Mouse (Mus musculus) spleen, adult 2 months (tissue): ENCODE results near the gene Slc35f1. TPM values are rescaled to one million over a fixed set of nuclear protein-coding genes. Genes with fewer than 3 reads are reported as not detected.

Source experiments
- DNase-seq, 2 experiments: peaks; one replicate each; pipeline versions ENCODE4 v3.0.0 to v3.0.0-alpha.2; 2012 to 2021; ENCODE audit warnings: low spot score in 2 of 2, low read depth in 1 of 2
- H3K27ac ChIP-seq: fragments of 200-500 bp; 2 replicates; pipeline ENCODE4 v1.5.1; 2012; ENCODE audit warnings: low read length, inconsistent platforms; ENCODE audit not compliant: insufficient read depth
- H3K27me3 ChIP-seq: fragments of 200-500 bp; 2 replicates; pipeline ENCODE4 v1.6.1; 2012; ENCODE audit warnings: mild to moderate bottlenecking, moderate library complexity, low read length, inconsistent platforms; ENCODE audit not compliant: control insufficient read depth, insufficient read depth
- H3K36me3 ChIP-seq: fragments of 200-500 bp; 2 replicates; pipeline ENCODE4 v1.6.1; 2012; ENCODE audit warnings: mild to moderate bottlenecking, low read length, inconsistent platforms; ENCODE audit not compliant: control insufficient read depth, insufficient read depth
- H3K4me1 ChIP-seq: fragments of 200-500 bp; 2 replicates; pipeline ENCODE4 v1.6.1; 2011; ENCODE audit warnings: inconsistent platforms; ENCODE audit not compliant: control insufficient read depth, insufficient read depth, insufficient read length
- H3K4me3 ChIP-seq: fragments of 200-500 bp; 2 replicates; pipeline ENCODE4 v1.5.1; 2011; ENCODE audit warnings: mild to moderate bottlenecking, inconsistent platforms; ENCODE audit not compliant: insufficient read depth, insufficient read length; ENCODE audit errors: extremely low read depth
- CTCF ChIP-seq: fragments of 200-500 bp; IDR thresholded peaks from 2 replicates; pipeline ENCODE4 v1.5.1; 2011; ENCODE audit warnings: mild to moderate bottlenecking, inconsistent platforms; ENCODE audit not compliant: insufficient read depth, insufficient read length, insufficient replicate concordance; ENCODE audit errors: extremely low read depth
- POLR2A ChIP-seq: fragments of 200-500 bp; IDR thresholded peaks from 2 replicates; pipeline ENCODE4 v1.6.1; 2011; ENCODE audit warnings: low read depth, low read length, inconsistent platforms
- WGBS: fragments of 180-500 bp; shearing (Covaris S2); methylation state at CpG from one replicate; pipeline ENCODE4 v1.1.7; 2018; 5-methylcytosine and 5-hydroxymethylcytosine counted together
- polyA plus RNA-seq: library from polyadenylated mRNA; depleted of rRNA; stranded (reverse); fragments of >200 nt; gene quantifications from 2 replicates; pipeline ENCODE4 v1.2.3, GENCODE M21; 2012

The Slc35f1 gene
- polyA plus RNA-seq, 1 experiment: 0.11 TPM

DNA sequence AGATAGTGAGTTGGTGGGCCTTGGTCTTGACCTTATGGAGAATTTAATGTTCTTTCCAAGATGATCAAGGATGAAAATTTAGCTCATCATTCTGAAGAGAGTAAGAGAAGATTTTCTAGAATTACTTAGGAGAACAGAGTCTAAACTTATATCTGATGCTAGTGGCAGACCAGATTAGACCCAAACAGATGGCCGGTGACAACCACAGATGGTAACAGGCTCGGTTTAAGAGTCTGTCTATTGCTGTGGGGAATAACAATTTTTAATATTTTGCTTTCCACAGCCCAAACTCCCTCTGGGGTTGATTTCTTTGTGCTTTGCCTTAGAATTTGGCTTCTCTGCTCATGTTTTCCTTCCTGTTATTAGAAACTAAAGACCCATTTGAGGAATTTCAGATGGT, 96.7 kb downstream of the Slc35f1 start:
- Histone ChIP-seq H3K27me3 (no peaks in the 10 kb centered on the region), H3K36me3 (no peaks in the 10 kb centered on the region), H3K4me1 (no peaks in the 10 kb centered on the region), H3K4me3 (no peak overlapping the region), H3K27ac (no peak overlapping the region)
- DNase-seq: no peak
- TF ChIP-seq CTCF (no peak), POLR2A (no peak)
- WGBS: 68% methylated on average over 2 of the region's 2 CpGs

DNA sequence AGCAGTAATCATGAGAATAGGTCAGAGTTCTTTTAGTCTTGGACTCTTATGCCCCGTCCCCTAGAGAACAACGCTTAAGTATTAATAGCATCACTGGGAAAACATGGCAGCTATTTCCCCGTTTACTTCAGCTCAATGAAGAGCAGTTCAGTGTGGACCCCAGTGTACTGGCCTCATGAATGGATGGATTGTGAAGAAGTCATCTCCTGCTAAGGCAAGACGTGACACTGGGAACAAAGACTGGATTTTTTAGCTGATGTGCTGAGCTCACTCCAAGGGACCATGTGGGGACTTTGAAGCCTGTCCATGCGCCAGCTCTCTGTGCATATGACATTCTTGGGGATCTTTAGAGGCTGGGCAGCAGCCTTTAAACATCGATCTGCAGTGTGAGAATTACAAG, 101.2 kb downstream of the Slc35f1 start:
- no peaks in the 10 kb centered on the region for H3K4me1 ChIP-seq
- TF ChIP-seq POLR2A: no peak
- TF ChIP-seq CTCF: no peak
- 69% methylated on average over 6 of the region's 6 CpGs for WGBS

DNA sequence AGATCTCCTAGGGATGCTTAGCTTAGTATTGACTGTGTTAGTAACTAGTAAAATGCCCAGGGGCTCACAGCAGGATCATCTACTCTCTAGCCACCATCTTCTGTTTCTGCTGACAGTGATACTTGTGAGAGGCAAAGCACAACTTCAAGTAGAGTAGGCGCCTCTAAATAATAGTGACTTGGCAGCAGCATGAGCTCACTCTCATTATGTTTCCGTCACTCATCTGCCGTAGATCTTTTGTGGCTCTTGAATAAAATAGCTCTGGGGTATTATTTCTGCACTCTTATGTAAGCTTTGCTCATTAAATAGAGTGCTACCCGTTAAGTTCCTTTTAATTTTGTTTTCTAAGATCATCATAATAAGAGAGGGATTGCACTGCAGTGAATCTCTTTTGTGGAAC, 107.1 kb downstream of the Slc35f1 start:
- no peaks in the 10 kb centered on the region for H3K27me3 ChIP-seq
- no peak overlapping the region for H3K4me3 ChIP-seq
- no peak overlapping the region for H3K27ac ChIP-seq
- H3K36me3 ChIP-seq: no peaks in the 10 kb centered on the region
- no peaks in the 10 kb centered on the region for H3K4me1 ChIP-seq
- no peak for DNase-seq
- TF ChIP-seq CTCF (no peak), POLR2A (no peak)
- WGBS: 87% methylated on average over 4 of the region's 4 CpGs

More for the DNA sequence above, 101.2 kb downstream of the Slc35f1 start:
- no peak overlapping the region for H3K27ac ChIP-seq
- H3K36me3 ChIP-seq: no peaks in the 10 kb centered on the region
- DNase-seq: no peak
- H3K4me3 ChIP-seq: no peak overlapping the region
- H3K27me3 ChIP-seq: no peaks in the 10 kb centered on the region

DNA sequence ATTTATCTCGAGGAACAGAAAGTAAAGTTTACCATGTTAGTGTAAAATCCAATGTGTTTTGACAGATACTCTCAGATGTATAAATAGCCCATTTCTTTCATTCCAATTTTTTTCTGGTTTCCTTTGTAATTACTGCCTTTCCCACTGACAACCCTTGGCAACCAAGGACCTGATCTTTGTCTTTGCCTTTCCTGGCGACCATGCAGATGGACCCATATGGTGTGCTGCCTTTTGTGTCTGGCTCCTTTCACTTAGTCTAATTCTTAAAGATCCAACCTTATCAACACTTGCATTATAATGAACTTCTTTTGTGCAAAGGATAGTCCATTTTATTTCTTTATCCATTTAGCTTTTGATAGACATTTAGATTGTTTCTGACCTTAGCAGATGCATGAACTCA, 117.5 kb downstream of the Slc35f1 start:
- H3K27ac ChIP-seq: no peak overlapping the region
- H3K36me3 ChIP-seq: no peaks in the 10 kb centered on the region
- WGBS: 72% methylated on average over 2 of the region's 2 CpGs
- no peaks in the 10 kb centered on the region for H3K4me1 ChIP-seq
- H3K27me3 ChIP-seq: no peaks in the 10 kb centered on the region
- TF ChIP-seq POLR2A: no peak
- no peak for TF ChIP-seq CTCF
- no peak for DNase-seq
- no peak overlapping the region for H3K4me3 ChIP-seq

DNA sequence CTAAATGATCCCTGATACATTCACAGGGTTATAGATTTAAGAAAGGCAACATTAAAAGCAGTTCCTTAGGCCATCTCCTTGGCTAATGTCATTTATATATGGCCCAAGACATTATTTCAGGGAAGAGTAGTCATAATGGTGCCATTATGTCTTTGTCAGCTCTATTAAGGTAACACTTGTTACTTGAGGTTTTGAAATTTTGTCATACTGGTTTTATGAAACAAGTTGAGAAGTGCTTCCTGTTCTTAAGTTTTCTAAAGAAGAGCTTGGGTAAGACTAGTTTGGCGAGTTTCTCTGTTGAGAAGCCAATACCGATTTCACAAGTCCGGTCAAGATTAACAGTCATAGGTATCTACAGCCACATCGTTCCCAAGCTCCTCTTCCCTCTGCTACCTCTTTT, 122.5 kb downstream of the Slc35f1 start:
- 93% methylated on average over 4 of the region's 4 CpGs for WGBS
- Histone ChIP-seq H3K4me1 (no peaks in the 10 kb centered on the region), H3K36me3 (no peaks in the 10 kb centered on the region), H3K27me3 (no peaks in the 10 kb centered on the region), H3K4me3 (no peak overlapping the region), H3K27ac (no peak overlapping the region)
- TF ChIP-seq CTCF (no peak), POLR2A (no peak)
- no peak for DNase-seq

DNA sequence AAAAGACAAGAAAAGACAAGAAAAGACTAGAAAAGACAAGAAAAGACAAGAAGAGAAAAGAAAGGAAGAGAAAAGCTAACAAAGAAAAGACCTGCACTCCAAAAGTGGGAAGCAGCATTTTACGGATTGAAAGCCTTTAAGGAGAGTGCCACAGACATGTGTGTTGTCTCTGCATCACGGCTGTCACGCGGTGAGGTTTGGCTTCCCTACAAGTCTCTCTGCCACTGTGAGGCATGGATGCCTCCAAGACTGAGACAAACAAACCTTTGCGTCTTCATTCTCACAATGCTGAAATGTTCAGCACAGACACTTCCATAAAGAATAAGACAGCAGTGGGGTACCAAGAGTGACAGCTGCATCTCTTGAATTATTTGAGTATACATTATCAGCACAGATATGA, 124.0 kb downstream of the Slc35f1 start:
- no peak for TF ChIP-seq CTCF
- TF ChIP-seq POLR2A: no peak
- Histone ChIP-seq H3K27ac (no peak overlapping the region), H3K4me3 (no peak overlapping the region), H3K4me1 (no peaks in the 10 kb centered on the region), H3K36me3 (no peaks in the 10 kb centered on the region), H3K27me3 (no peaks in the 10 kb centered on the region)
- 86% methylated on average over 5 of the region's 5 CpGs for WGBS
- DNase-seq: no peak

DNA sequence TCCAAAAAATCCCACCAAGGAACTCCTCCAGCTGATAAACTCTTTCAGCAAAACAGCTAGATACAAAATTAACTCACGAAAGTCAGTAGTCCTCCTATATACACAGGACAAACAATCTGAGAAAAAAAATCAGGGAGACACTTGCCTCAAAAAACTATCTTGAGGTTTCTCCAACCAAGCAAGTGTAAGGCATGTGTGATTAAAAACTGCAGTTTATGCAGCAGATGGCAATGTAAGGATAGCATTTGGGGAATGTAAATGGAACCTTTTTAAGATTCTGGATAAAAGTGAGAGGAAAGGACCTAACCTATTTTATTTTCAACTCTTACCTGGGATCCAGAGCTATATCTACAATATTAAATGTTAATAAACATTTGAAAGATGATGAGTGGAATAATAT, 129.3 kb downstream of the Slc35f1 start:
- TF ChIP-seq POLR2A (no peak), CTCF (no peak)
- WGBS: 87% methylated on average over 1 of the region's 1 CpGs
- Histone ChIP-seq H3K27me3 (no peaks in the 10 kb centered on the region), H3K4me1 (no peaks in the 10 kb centered on the region), H3K27ac (no peak overlapping the region), H3K36me3 (no peaks in the 10 kb centered on the region), H3K4me3 (no peak overlapping the region)
- no peak for DNase-seq

DNA sequence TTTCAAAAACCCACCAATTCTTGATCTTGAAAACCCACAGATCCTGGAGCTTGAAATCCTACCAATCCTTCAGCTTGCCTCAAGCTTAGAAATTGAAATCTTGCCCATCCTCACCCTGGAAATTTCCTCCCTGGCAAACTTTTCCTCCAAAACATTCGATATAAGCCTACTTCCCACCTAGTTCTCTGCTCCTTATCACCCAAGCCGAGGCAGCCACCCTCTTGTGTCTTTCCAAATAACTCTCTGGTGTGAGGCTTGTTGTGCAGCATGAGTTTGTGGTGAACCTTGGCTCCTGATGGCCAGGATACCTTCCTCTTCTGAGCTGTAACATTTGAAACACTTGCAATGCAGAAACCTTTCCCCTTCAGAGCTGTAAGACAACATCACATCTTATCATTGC, 132.6 kb downstream of the Slc35f1 start:
- Histone ChIP-seq H3K4me3 (no peak overlapping the region), H3K4me1 (no peaks in the 10 kb centered on the region), H3K36me3 (no peaks in the 10 kb centered on the region), H3K27ac (no peak overlapping the region), H3K27me3 (no peaks in the 10 kb centered on the region)
- 63% methylated on average over 2 of the region's 2 CpGs for WGBS
- TF ChIP-seq CTCF: no peak
- no peak for TF ChIP-seq POLR2A
- no peak for DNase-seq
